Mouse (Mus musculus): Measurements from ENCODE around the gene Smarcc1.

The Smarcc1 gene

DNA sequence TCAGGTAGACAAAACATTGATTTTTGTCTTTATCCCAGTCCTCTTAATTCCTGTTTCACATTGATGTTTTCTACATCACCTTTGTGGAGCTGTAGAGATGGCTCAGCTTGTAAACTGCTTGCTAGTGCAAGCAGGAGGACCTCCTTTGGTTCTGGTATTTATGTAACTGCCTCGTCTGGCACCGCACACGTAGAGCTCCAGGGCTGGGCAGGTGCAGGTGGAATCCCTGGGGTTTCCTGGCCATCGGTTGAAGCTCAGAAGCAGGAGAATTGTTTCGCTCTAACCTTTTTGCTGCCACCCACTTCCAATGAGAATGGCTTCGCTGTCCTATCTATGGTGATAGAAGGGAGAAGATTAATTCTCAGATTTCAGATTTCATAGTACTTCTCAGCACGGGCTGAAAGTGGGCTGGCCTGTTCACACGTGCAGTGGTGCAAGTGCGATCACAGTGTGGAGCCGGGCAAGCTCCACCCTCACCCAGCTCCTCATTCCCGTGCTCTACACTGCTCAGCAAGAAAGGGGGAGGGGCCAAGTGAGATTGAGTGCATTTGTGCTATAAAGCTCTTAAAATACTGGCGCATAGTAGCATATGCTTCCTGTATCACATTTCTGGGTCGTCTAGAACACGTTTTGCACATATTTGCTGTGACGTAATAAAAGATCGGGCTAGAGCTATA lies 113.0 kb downstream of the Smarcc1 start:
- DNase-seq (ENCODE audit: extremely low read depth, low read depth, low spot score): no peak

GRCm38 (mm10) chr9:110234962-110235361 lies 117.5 kb downstream of the Smarcc1 start:
- no peak for DNase-seq (ENCODE audit: extremely low read depth, low read depth, low spot score)

- DNase-seq (ENCODE audit: extremely low read depth, low read depth, low spot score): no peak
Measured at GRCm38 (mm10) chr9:110243221-110243833, 125.8 kb downstream of the Smarcc1 start, which contains the start of gene Cspg5. Gene Cspg5, plus strand, starts transcription at chr9:110243783.

DNA sequence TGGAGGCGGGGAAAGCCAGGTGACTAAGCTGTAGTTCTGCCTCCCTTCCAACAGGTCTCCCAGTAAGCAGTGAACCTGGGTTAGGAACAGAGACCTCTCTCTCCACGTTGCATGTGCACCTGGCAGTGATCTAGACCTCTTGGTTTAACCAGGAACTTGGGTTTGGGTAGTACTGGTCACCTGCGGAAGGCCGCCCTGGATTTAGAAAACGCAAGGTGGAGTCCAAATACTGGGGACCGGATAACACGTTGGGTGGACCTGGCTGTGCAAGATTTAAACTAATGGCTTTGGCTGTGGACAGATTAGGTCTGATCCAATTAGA lies 127.0 kb downstream of the Smarcc1 start:
- DNase-seq (ENCODE audit: extremely low read depth, low read depth, low spot score): no peak

DNA sequence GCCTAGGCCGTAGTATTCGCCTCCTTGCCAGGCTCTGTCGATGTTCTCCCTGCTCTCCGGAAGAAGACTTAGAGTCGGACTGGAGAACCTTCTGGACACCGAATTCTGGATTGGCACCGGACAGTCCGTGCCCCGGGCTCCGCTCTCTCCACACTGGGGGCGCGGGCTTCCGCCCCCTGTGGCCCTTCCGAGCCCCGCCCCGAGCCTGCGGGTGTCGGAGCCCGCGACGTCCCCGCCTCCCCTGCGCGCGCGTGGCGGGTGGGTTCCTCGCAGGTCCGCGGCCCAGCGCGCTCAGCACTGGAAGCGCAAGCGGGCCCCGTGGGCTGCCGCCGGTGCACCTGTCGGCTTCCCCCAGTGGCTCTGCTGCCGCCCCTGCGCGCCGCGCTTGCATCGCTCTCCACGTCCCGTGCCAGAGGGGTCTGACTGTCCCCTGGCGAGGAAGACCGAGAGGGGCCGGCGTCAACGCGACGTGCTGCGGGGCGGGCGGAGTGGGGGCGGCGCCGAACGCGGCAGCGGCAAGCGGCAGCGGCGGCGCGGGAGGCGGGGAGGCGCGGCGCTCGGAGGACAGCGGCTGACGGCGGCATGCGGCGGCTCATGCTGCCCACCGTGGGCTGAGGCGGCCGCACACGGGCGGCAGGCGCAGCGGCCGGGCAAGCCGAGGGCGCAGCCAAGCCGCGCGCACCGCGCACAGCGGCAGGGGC lies 127.5 kb downstream of the Smarcc1 start:
- no peak for DNase-seq (ENCODE audit: extremely low read depth, low read depth, low spot score)

- DNase-seq (ENCODE audit: extremely low read depth, low read depth, low spot score): no peak
Measured at GRCm38 (mm10) chr9:110245590-110246320, 128.2 kb downstream of the Smarcc1 start.

DNA sequence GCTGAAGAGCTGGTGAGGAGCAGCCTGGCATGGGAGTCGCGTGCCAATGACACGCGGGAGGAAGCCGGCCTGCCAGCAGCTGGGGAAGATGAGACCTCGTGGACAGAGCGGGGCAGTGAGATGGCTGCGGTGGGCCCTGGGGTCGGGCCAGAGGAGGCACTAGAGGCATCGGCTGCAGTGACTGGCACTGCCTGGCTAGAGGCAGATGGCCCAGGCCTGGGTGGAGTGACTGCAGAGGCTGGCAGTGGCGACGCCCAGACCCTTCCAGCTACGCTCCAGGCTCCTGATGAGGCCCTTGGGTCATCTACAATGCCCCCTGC lies 128.8 kb downstream of the Smarcc1 start:
- DNase-seq (ENCODE audit: extremely low read depth, low read depth, low spot score): no peak

GRCm38 (mm10) chr9:110247049-110247448 lies 129.5 kb downstream of the Smarcc1 start:
- DNase-seq (ENCODE audit: extremely low read depth, low read depth, low spot score): no peak

- DNase-seq (ENCODE audit: extremely low read depth, low read depth, low spot score): no peak
Measured at GRCm38 (mm10) chr9:110248861-110249260, 131.4 kb downstream of the Smarcc1 start.

DNA sequence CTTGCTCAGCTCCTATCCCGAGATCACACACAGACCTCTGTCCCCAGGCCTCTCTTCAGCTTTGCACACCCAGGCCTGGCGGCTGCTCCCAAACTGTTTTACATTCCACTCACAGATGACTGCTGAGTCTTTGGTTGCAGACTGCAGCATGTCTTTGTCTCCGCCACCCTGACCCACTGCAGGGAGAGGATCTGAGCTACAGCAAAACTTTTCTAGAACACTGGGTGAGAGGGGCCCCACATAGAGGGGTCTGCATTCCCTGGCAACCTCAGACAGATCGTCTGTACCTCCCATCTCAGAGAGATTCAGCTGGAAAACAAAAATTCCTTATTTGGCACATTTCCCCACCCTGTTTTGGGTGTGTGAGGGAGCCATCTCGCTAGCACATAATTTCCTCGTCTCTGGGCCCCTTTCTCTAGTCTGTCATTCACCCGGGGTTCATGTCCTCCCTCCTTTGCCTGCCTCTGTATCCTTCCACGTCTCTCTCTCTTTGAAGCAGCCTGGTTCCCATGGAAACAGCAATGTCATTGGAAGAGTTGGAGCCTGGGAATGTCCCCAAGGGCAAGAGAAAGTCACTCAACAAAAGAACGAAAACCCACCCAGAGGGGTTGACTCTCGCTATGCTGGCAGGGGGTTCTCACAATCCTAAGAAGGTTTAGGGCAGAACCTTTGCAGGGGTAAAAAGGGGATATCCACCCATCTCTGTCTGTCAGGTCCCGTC lies 132.5 kb downstream of the Smarcc1 start:
- no peak for DNase-seq (ENCODE audit: extremely low read depth, low read depth, low spot score)

DNA sequence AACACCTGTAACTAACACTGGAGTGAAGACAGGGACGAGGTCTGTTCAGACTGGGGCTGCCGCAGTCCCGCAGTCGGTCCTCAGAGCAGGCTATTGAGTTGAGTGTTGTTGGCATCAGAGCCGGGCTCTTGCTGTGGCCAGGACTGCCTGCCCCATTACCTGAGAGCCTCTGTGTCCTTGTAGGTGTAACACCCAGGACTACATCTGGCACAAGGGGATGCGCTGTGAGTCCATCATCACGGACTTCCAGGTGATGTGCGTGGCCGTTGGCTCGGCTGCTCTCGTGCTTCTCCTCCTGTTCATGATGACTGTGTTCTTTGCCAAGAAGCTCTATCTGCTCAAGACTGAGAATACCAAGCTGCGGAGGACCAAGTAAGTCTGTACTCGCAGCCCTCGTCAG lies 133.3 kb downstream of the Smarcc1 start:
- no peak for DNase-seq (ENCODE audit: extremely low read depth, low read depth, low spot score)

DNA sequence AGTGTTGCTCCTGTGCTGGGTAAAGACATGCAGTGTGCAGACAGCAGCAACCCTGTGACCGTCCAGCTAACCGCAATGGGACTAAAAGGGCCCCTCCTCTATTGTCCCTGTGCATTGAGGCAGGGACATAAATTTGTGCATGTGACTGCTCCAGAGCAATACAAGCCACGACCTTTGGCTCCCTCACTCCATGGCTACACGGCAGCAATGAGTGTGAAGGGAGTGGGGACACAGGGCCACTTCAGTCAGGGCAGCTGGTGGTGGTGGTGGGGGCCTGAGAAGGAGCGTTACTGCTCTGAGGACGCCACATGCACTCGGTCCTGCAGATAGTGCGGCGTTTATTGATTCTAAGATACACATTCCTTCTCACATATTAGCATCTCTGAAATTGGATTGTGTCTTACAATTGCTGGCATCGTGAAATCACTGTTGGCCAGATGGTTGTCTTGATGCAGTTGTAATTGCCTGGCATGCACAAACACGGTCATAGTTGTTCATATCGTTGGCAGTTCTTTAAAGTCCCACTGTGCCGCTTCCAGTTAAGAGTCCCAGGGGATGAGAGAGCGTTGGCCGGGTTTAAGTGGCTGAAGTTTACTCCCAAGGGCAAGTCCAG lies 138.0 kb downstream of the Smarcc1 start:
- no peak for DNase-seq (ENCODE audit: extremely low read depth, low read depth, low spot score)

GRCm38 (mm10) chr9:110258646-110259045 lies 141.1 kb downstream of the Smarcc1 start:
- DNase-seq (ENCODE audit: extremely low read depth, low read depth, low spot score): no peak

DNA sequence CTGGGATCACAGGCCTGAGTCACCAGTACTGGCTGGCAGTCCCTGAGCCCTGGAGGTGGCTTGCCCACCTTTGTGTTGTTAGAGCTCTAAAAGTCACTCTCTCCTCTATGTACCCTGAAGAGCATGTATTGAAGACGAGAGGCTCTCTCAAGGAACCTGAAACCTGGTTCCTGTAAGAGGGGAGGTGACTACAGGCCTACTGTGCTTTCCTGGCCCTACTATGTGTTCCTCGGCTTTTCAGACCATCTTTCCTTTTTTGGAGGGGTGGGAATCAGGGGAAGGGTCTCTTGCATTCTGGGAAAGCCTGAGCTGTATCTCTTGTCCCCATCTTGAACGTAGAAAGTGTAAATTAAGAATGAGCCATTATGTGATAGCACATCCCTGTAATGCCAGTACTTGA lies 141.6 kb downstream of the Smarcc1 start:
- DNase-seq (ENCODE audit: extremely low read depth, low read depth, low spot score): no peak

DNA sequence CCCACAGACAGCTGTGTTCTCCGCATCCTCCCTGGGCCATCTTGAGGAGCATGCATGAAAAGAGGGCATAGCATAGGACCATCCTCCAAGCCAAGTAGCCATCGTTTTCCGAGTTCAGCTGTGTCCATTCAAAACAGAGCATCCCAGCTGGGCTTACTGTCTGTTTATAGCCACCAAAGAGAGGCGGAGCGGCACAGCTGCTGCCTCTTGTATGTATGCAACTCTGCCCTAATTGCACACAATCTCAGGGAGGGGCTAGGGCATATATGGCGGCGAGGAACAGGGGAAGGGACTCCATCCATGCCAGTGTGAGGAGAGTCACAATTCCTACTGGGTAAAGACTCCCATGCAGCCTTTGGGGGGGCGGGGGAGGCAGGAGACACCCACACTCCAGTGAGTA lies 145.7 kb downstream of the Smarcc1 start:
- DNase-seq (ENCODE audit: extremely low read depth, low read depth, low spot score): no peak

DNA sequence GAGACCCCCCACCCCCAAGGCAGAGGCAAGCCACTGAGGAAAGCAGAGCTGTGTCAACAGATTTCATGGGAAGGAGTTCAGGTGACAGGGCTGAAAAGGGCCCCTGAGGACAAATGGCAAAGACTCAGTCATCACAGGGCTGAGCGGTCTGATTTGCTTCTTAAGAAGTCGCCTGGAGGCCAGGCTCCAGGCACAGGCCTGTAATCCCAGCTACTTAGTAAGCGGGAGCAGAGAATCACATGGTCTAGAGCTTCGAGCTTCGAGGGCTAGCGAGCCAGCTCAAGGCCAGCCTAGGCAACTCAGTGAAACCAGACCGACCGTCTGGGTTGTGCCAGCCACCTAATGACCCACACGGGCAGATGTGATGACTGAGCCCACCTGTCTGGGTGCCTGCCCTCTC lies 147.5 kb downstream of the Smarcc1 start:
- DNase-seq (ENCODE audit: extremely low read depth, low read depth, low spot score): no peak

GRCm38 (mm10) chr9:110268416-110268815 lies 150.9 kb downstream of the Smarcc1 start:
- no peak for DNase-seq (ENCODE audit: extremely low read depth, low read depth, low spot score)

GRCm38 (mm10) chr9:110272330-110272729 lies 154.8 kb downstream of the Smarcc1 start:
- DNase-seq (ENCODE audit: extremely low read depth, low read depth, low spot score): no peak

DNA sequence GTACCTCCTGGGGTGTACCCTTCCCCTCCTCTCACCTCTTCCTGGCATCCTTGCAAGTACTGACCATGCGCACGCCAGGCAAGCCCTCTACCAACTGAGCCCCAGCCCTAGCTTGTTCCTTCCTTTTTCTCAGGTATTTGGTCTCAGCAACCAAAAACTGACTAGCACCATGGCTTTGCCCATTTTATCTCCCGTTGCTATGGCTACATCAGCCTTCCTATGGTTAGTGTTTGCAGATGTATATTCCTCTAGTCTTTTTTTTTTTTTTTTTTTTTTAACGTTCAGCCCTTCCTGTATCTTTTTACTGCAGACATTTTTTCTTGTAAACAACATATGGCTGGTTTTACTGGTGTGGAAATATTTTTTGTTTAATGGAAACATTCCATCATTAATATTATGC lies 156.0 kb downstream of the Smarcc1 start:
- no peak for DNase-seq (ENCODE audit: extremely low read depth, low read depth, low spot score)

GRCm38 (mm10) chr9:110275882-110276281 lies 158.4 kb downstream of the Smarcc1 start:
- DNase-seq (ENCODE audit: extremely low read depth, low read depth, low spot score): no peak

GRCm38 (mm10) chr9:110277431-110277881 lies 159.9 kb downstream of the Smarcc1 start:
- no peak for DNase-seq (ENCODE audit: extremely low read depth, low read depth, low spot score)

Measured in fat pad, adult 2 months (tissue).